Mouse (Mus musculus) MEL (cell line): ENCODE measurements around the gene Mad2l1bp. TPM values are rescaled to one million over a fixed set of nuclear protein-coding genes. Genes with fewer than 3 reads are reported as not detected.

Experiments used
- DNase-seq: peaks from one replicate; pipeline ENCODE4 v3.0.0; 2011; ENCODE audit warnings: low read depth, low spot score
- H3K27ac ChIP-seq: 2 replicates; pipeline ENCODE4 v1.5.1; 2012; ENCODE audit warnings: low read depth, mild to moderate bottlenecking, control low read depth, low read length, moderate library complexity; ENCODE audit not compliant: control insufficient read depth
- H3K27me3 ChIP-seq, 2 experiments: fragments of 150-350 bp in 1 of 2; sonication (generic) in 1 of 2; 2 replicates each; pipeline ENCODE4 v1.6.1; 2012; ENCODE audit warnings: low read length in 2 of 2, mild to moderate bottlenecking in 2 of 2, improper control_type of control experiment in 1 of 2, moderate library complexity in 1 of 2; ENCODE audit not compliant: insufficient read depth in 2 of 2, control insufficient read depth in 1 of 2
- H3K36me3 ChIP-seq, 2 experiments: 2 replicates each; pipeline ENCODE4 v1.6.1; 2012 to 2014; ENCODE audit warnings: low read length in 2 of 2, improper control_type of control experiment in 1 of 2, inconsistent platforms in 1 of 2, mild to moderate bottlenecking in 1 of 2; ENCODE audit not compliant: insufficient read depth in 2 of 2, control insufficient read depth in 1 of 2
- H3K4me1 ChIP-seq, 2 experiments: fragments of 150-350 bp in 1 of 2; sonication (generic) in 1 of 2; 2 replicates each; pipeline ENCODE4 v1.6.1; 2012; ENCODE audit warnings: low read length in 2 of 2, improper control_type of control experiment in 1 of 2, mild to moderate bottlenecking in 1 of 2; ENCODE audit not compliant: insufficient read depth in 2 of 2, control insufficient read depth in 1 of 2
- H3K4me3 ChIP-seq, 2 experiments: fragments of 150-350 bp in 1 of 2; sonication (generic) in 1 of 2; 2 replicates each; pipeline ENCODE4 v1.5.1; 2012; ENCODE audit warnings: low read depth in 2 of 2, low read length in 2 of 2, mild to moderate bottlenecking in 2 of 2, moderate library complexity in 2 of 2, control low read depth in 1 of 2, improper control_type of control experiment in 1 of 2; ENCODE audit not compliant: control insufficient read depth in 1 of 2, insufficient read depth in 1 of 2
- H3K79me2 ChIP-seq: 2 replicates; pipeline ENCODE4 v1.6.1; 2012; ENCODE audit warnings: mild to moderate bottlenecking, low read length, moderate library complexity; ENCODE audit not compliant: control insufficient read depth, poor library complexity, insufficient read depth
- H3K9ac ChIP-seq: 2 replicates; pipeline ENCODE4 v1.6.1; 2012; ENCODE audit warnings: low read depth, mild to moderate bottlenecking, control low read depth, low read length, moderate library complexity; ENCODE audit not compliant: control insufficient read depth, poor library complexity, severe bottlenecking
- H3K9me3 ChIP-seq: fragments of 150-350 bp; sonication (generic); replicated peaks from 2 replicates; pipeline ENCODE4 v1.6.1; 2012; ENCODE audit warnings: mild to moderate bottlenecking, low read length, improper control_type of control experiment, moderate library complexity; ENCODE audit not compliant: insufficient read depth
- CHD2 ChIP-seq: IDR thresholded peaks from 2 replicates; pipeline ENCODE4 v1.6.1; 2011; ENCODE audit warnings: low read length, improper control_type of control experiment
- E2F4 ChIP-seq: IDR thresholded peaks from 2 replicates; pipeline ENCODE4 v1.6.1; 2011; ENCODE audit warnings: low read depth, low read length, improper control_type of control experiment, borderline replicate concordance
- ELF1 ChIP-seq: IDR thresholded peaks from 2 replicates; pipeline ENCODE4 v1.6.1; 2014; ENCODE audit warnings: low read depth, mild to moderate bottlenecking, inconsistent platforms, low read length, improper control_type of control experiment, moderate library complexity
- GATA1 ChIP-seq: IDR thresholded peaks from 2 replicates; pipeline ENCODE4 v1.6.1; 2011; ENCODE audit warnings: low read depth, low read length, improper control_type of control experiment
- HCFC1 ChIP-seq: IDR thresholded peaks from 2 replicates; pipeline ENCODE4 v1.6.1; 2012; ENCODE audit warnings: low read depth, mild to moderate bottlenecking, inconsistent platforms, low read length, improper control_type of control experiment, moderate library complexity
- MAFK ChIP-seq: IDR thresholded peaks from 2 replicates; pipeline ENCODE4 v1.6.1; 2011; ENCODE audit warnings: low read depth, mild to moderate bottlenecking, low read length, improper control_type of control experiment, borderline replicate concordance
- MAZ ChIP-seq: IDR thresholded peaks from 2 replicates; pipeline ENCODE4 v1.6.1; 2012; ENCODE audit warnings: low read depth, mild to moderate bottlenecking, inconsistent platforms, low read length, improper control_type of control experiment
- MXI1 ChIP-seq: IDR thresholded peaks from 2 replicates; pipeline ENCODE4 v1.6.1; 2011; ENCODE audit warnings: mild to moderate bottlenecking, low read depth, low read length, improper control_type of control experiment
- MYB ChIP-seq: IDR thresholded peaks from 2 replicates; pipeline ENCODE4 v1.6.1; 2011; ENCODE audit warnings: mild to moderate bottlenecking, low read depth, low read length, improper control_type of control experiment
- MYC ChIP-seq: IDR thresholded peaks from 2 replicates; pipeline ENCODE4 v1.6.1; 2011; ENCODE audit warnings: low read depth, mild to moderate bottlenecking, low read length, improper control_type of control experiment, moderate library complexity
- NELFE ChIP-seq: IDR thresholded peaks from 2 replicates; pipeline ENCODE4 v1.6.1; 2011; ENCODE audit warnings: low read depth, low read length, improper control_type of control experiment
- NRF1 ChIP-seq: IDR thresholded peaks from 2 replicates; pipeline ENCODE4 v1.6.1; 2014; ENCODE audit warnings: low read depth, mild to moderate bottlenecking, inconsistent platforms, low read length, improper control_type of control experiment, moderate library complexity; ENCODE audit not compliant: poor library complexity, insufficient read depth, severe bottlenecking
- POLR2A ChIP-seq, 2 experiments: IDR thresholded peaks; 2 replicates each; pipeline ENCODE4 v1.6.1; 2011 to 2012; ENCODE audit warnings: low read length in 2 of 2, mild to moderate bottlenecking in 2 of 2, control low read depth in 1 of 2, improper control_type of control experiment in 1 of 2, low read depth in 1 of 2, moderate library complexity in 1 of 2; ENCODE audit not compliant: control insufficient read depth in 1 of 2, insufficient read depth in 1 of 2, poor library complexity in 1 of 2
- POLR2AphosphoS5 ChIP-seq: IDR thresholded peaks from 2 replicates; pipeline ENCODE4 v1.6.1; 2012; ENCODE audit warnings: low read depth, borderline replicate concordance, mild to moderate bottlenecking, inconsistent platforms, low read length, moderate library complexity, mixed read lengths
- RAD21 ChIP-seq: IDR thresholded peaks from 2 replicates; pipeline ENCODE4 v1.6.1; 2011; ENCODE audit warnings: mild to moderate bottlenecking, low read depth, low read length, improper control_type of control experiment
- RCOR1 ChIP-seq: IDR thresholded peaks from 2 replicates; pipeline ENCODE4 v1.6.1; 2012; ENCODE audit warnings: low read depth, mild to moderate bottlenecking, inconsistent platforms, low read length, improper control_type of control experiment
- SMC3 ChIP-seq: IDR thresholded peaks from 2 replicates; pipeline ENCODE4 v1.6.1; 2011; ENCODE audit warnings: low read depth, low read length, improper control_type of control experiment
- TAL1 ChIP-seq: IDR thresholded peaks from 2 replicates; pipeline ENCODE4 v1.6.1; 2012; ENCODE audit warnings: mild to moderate bottlenecking, inconsistent platforms, low read length, moderate library complexity, mixed read lengths
- TBP ChIP-seq: IDR thresholded peaks from 2 replicates; pipeline ENCODE4 v1.8.0; 2011; ENCODE audit warnings: low read depth, low read length, improper control_type of control experiment
- TCF12 ChIP-seq: IDR thresholded peaks from 2 replicates; pipeline ENCODE4 v1.6.1; 2014; ENCODE audit warnings: low read depth, mild to moderate bottlenecking, inconsistent platforms, low read length, improper control_type of control experiment, moderate library complexity
- UBTF ChIP-seq: IDR thresholded peaks from 2 replicates; pipeline ENCODE4 v1.6.1; 2012; ENCODE audit warnings: low read depth, mild to moderate bottlenecking, inconsistent platforms, low read length, improper control_type of control experiment, moderate library complexity, borderline replicate concordance; ENCODE audit not compliant: insufficient read depth
- USF2 ChIP-seq, 2 experiments: IDR thresholded peaks; 2 replicates each; pipeline ENCODE4 v1.6.1; 2011 to 2012; ENCODE audit warnings: improper control_type of control experiment in 2 of 2, low read length in 2 of 2, borderline replicate concordance in 1 of 2, inconsistent platforms in 1 of 2, low read depth in 1 of 2, mild to moderate bottlenecking in 1 of 2; ENCODE audit not compliant: insufficient read depth in 1 of 2
- ZKSCAN1 ChIP-seq: IDR thresholded peaks from 2 replicates; pipeline ENCODE4 v1.6.1; 2012; ENCODE audit warnings: low read depth, mild to moderate bottlenecking, inconsistent platforms, low read length, improper control_type of control experiment, moderate library complexity
- ZMIZ1 ChIP-seq: IDR thresholded peaks from 2 replicates; pipeline ENCODE4 v1.6.1; 2012; ENCODE audit warnings: low read depth, mild to moderate bottlenecking, inconsistent platforms, low read length, improper control_type of control experiment, moderate library complexity
- ZNF384 ChIP-seq: IDR thresholded peaks from 2 replicates; pipeline ENCODE4 v1.6.1; 2012; ENCODE audit warnings: low read depth, mild to moderate bottlenecking, inconsistent platforms, low read length, improper control_type of control experiment
- polyA plus RNA-seq, 2 experiments: library from polyadenylated mRNA; stranded (reverse) in 1 of 2; unstranded in 1 of 2; fragments of >175 nt in 1 of 2; fragments of >200 nt in 1 of 2; gene quantifications; 2 replicates each; pipeline versions ENCODE4 v1.2.1 to v1.2.4; 2012; ENCODE audit warnings: low replicate concordance in 2 of 2, low read depth in 1 of 2; ENCODE audit not compliant: insufficient read length in 2 of 2, insufficient read depth in 1 of 2, missing spikeins in 1 of 2
- total RNA-seq: library from RNA; depleted of rRNA; stranded (reverse); fragments of 300-350 nt; gene quantifications from 2 replicates; pipeline ENCODE4 v1.2.3, GENCODE M21; 2012

Mad2l1bp gene
- total and polyA plus RNA-seq, 3 experiments, result 14.1 to 23.1 TPM; not detected in 1

DNA sequence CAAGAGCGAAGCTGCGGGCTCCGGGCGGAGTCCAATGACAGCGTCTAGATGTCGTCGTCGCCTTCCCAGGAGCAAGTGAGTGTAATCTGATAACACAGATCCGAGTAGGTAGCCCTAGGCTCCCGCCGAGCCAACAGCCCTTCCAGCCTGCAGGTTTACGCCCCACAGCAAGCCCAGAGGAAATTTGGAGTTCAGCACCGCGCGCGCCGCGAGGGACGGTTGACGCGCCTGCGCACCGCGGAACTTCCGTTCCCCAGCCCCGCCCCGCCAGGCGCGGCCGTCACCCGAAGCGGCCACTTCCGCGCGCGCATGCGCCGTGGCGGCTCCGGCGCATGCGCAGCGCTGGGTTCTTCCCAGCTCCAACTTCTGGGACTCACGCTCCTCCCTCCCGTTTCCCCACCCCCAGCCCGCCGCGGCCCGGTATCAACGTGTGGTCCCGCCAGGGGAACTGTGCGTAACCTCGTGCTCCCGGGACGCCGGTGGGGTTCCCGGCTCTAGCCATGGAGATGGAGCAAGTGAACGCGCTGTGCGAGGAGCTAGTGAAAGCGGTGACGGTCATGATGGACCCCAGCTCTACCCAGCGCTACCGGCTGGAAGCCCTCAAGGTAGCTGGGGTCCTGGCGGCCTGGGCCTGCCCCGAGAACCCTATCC lies 49.2 kb upstream of the Mad2l1bp start, which contains the start of the genes Polh and Xpo5 (continued):
- TF ChIP-seq RCOR1 (0 out of 2 replicates have a peak, but pooled peaks have one; percentile 33), POLR2AphosphoS5 (no peak), ZMIZ1 (peak; percentile 10; the same call in 1 of the 2 replicates), SMC3 (no peak), TCF12 (peak; percentile 70; the same call in 1 of the 2 replicates), ZKSCAN1 (no peak), MAFK (no peak)

DNA sequence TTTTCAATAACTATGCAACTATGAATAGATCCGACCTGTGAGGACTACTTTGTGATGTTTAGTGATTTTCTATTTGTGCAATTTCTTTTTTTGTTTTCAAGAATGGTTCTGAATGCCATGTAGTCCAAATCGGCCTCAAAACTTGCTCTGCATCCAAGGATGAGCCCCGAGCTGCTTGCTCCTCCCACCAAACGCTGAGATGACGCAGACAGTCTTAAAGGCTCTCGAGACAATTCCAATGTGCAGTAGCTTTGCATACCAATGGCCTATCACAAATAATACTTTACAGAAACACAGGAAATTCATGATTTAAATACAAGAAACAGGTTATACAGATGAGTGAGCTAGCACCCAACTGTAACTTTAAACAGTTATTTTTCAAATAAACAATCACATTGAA lies 47.8 kb upstream of the Mad2l1bp start:
- H3K27me3 ChIP-seq, result no peaks in the 10 kb centered on the region
- peaks cover 9 to 19% of the 10 kb centered on the region in 2 experiments for H3K36me3 ChIP-seq
- H3K79me2 ChIP-seq, result peaks cover 45% of the 10 kb centered on the region
- DNase-seq, result peak; percentile 77
- H3K9me3 ChIP-seq, result no peaks in the 10 kb centered on the region
- H3K27ac ChIP-seq, result no peak overlapping the region
- peak overlapping the region; percentile 78 for H3K9ac ChIP-seq
- H3K4me1 ChIP-seq, result peaks cover 7 to 8% of the 10 kb centered on the region in 2 experiments; a peak in 3 of 4 replicates
- H3K4me3 ChIP-seq, result peak overlapping the region; percentile 21 to 71; a peak in 3 of 4 replicates
- 0 out of 2 replicates have a peak, but pooled peaks have one; percentile 48 for TF ChIP-seq TBP
- no peak for TF ChIP-seq HCFC1
- 0 out of 4 replicates have a peak, but pooled peaks of 1 of the 2 experiments have one; percentile 19 for TF ChIP-seq POLR2A (IDR thresholded peaks at IDR 0.05; ENCODE audit: control insufficient read depth in 1 of 2, insufficient read depth in 1 of 2, low read depth in 1 of 2, low read length in 2 of 2, poor library complexity in 1 of 2)

DNA sequence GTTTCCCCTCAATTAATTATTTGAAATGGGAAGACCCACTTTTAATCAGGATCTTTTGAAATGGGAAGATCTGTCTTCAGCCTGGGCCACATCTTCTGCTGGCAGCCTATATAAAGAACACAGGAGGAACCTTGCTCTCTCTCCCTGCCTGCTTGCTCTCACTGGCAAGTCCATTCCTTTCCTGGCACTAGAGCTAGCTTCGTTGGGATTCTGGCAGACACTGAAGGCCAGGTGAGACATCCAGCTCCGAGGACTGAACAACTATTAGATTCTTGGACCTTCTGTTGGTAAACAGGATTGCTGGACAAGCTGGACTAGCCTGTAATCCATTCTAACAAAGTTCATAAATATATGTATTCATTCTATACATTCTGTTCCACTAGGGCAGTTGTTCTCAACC lies 35.5 kb upstream of the Mad2l1bp start:
- Histone ChIP-seq H3K4me1 (no peaks in the 10 kb centered on the region), H3K9ac (no peak overlapping the region), H3K36me3 (peaks cover 1 to 37% of the 10 kb centered on the region in 2 experiments; a peak in 3 of 4 replicates), H3K9me3 (no peaks in the 10 kb centered on the region), H3K4me3 (no peak overlapping the region), H3K27me3 (no peaks in the 10 kb centered on the region), H3K79me2 (no peaks in the 10 kb centered on the region), H3K27ac (no peak overlapping the region)
- DNase-seq, result no peak
- TF ChIP-seq TAL1 (no peak), ELF1 (no peak), USF2 (IDR thresholded peaks at IDR 0.05; ENCODE audit: borderline replicate concordance in 1 of 2, insufficient read depth in 1 of 2, low read depth in 1 of 2, low read length in 2 of 2) (no peak), RCOR1 (no peak), NELFE (no peak), MYB (no peak), MAZ (no peak), RAD21 (no peak), UBTF (no peak), MYC (no peak), MXI1 (no peak), ZNF384 (no peak), GATA1 (no peak), E2F4 (no peak), POLR2A (IDR thresholded peaks at IDR 0.05; ENCODE audit: control insufficient read depth in 1 of 2, insufficient read depth in 1 of 2, low read depth in 1 of 2, low read length in 2 of 2, poor library complexity in 1 of 2) (no peak), SMC3 (no peak), NRF1 (no peak), CHD2 (no peak), ZKSCAN1 (no peak), TCF12 (no peak)
